Mouse (Mus musculus) brain, adult 2 months (tissue): Measurements from ENCODE around the gene Kit.

Source experiments
- DNase-seq: peaks from one replicate; pipeline ENCODE4 v3.0.0; 2011; ENCODE audit warnings: low read depth, low spot score

Gene Kit

GRCm38 (mm10) chr5:75574852-75575566, at the start of gene Kit:
TSS of gene Kit (plus strand) at chr5:75574916.
- DNase-seq = peak; percentile 56

GRCm38 (mm10) chr5:75536156-75536555, 38.6 kb upstream of the Kit start:
- DNase-seq = no peak

GRCm38 (mm10) chr5:75537717-75538116, 37.0 kb upstream of the Kit start:
- DNase-seq = no peak

GRCm38 (mm10) chr5:75538458-75538857, 36.3 kb upstream of the Kit start:
- DNase-seq = no peak

- DNase-seq = no peak
Observed at GRCm38 (mm10) chr5:75539098-75539497, 35.6 kb upstream of the Kit start.

GRCm38 (mm10) chr5:75543757-75544156, 31.0 kb upstream of the Kit start:
- no peak for DNase-seq

GRCm38 (mm10) chr5:75544472-75545264, 30.0 kb upstream of the Kit start:
- DNase-seq = no peak

- no peak for DNase-seq
Observed at GRCm38 (mm10) chr5:75545265-75545643, 29.5 kb upstream of the Kit start.

GRCm38 (mm10) chr5:75553021-75553420, 21.7 kb upstream of the Kit start:
- DNase-seq = peak; percentile 71

GRCm38 (mm10) chr5:75557636-75558035, 17.1 kb upstream of the Kit start:
- DNase-seq = no peak

- DNase-seq = no peak
Observed at GRCm38 (mm10) chr5:75559291-75559690, 15.4 kb upstream of the Kit start.

GRCm38 (mm10) chr5:75561231-75561630, 13.5 kb upstream of the Kit start:
- DNase-seq = no peak

- DNase-seq = no peak
Observed at GRCm38 (mm10) chr5:75574151-75574851, 415 bp upstream of the Kit start.

GRCm38 (mm10) chr5:75575567-75576515, 1.1 kb downstream of the Kit start:
- DNase-seq = peak; percentile 59

- no peak for DNase-seq
Observed at GRCm38 (mm10) chr5:75576741-75577140, 2.0 kb downstream of the Kit start.

- DNase-seq = no peak
Observed at GRCm38 (mm10) chr5:75578141-75578540, 3.4 kb downstream of the Kit start.

- DNase-seq = no peak
Observed at GRCm38 (mm10) chr5:75579244-75579643, 4.5 kb downstream of the Kit start.

- peak; percentile 61 for DNase-seq
Observed at GRCm38 (mm10) chr5:75579646-75580268, 5.0 kb downstream of the Kit start.

GRCm38 (mm10) chr5:75581926-75582325, 7.2 kb downstream of the Kit start:
- no peak for DNase-seq

- no peak for DNase-seq
Observed at GRCm38 (mm10) chr5:75587781-75588180, 13.1 kb downstream of the Kit start.
